Mouse (Mus musculus) neutrophil, adult 5-6 weeks (primary cell): ENCODE results near the gene Tmem179. TPM values are rescaled to one million over a fixed set of nuclear protein-coding genes. Genes with fewer than 3 reads are reported as not detected.

Experiments
- ATAC-seq: fragments of 151-379, 151-347 bp; 2 replicates; pipeline ENCODE4 v1.8.0; 2017; ENCODE audit warnings: mild to moderate bottlenecking, moderate TSS enrichment; ENCODE audit not compliant: insufficient number of reproducible peaks, poor library complexity, low FRiP score, severe bottlenecking; ENCODE audit errors: extremely low read depth
- total RNA-seq: library from RNA; stranded (forward); fragments of 200-1000 nt; gene quantifications from 2 replicates; pipeline ENCODE4 v1.2.3, GENCODE M21; 2017

Gene Tmem179
- total RNA-seq, 1 experiment from 2014 or later, result not detected

DNA sequence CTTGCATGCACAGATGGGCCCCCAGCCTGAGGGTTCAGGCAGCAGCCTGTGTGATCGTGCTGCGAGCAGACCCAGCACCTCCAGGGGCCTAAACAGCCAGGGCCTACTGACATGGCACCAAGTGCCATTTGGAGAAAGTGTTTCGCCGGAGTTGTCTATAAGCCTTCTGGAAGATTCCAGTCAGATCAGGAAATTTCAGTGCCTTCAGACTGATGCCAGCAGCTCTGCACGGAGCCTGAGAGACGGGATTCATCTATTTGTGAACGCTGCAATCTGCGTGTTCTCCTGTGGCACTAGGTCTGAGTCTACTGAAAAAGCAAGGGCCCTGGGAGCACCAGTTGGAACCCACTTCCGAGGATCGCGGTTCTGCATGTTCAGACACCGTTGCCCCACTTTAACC, 23.8 kb upstream of the Tmem179 start:
- ATAC-seq, result no peak

DNA sequence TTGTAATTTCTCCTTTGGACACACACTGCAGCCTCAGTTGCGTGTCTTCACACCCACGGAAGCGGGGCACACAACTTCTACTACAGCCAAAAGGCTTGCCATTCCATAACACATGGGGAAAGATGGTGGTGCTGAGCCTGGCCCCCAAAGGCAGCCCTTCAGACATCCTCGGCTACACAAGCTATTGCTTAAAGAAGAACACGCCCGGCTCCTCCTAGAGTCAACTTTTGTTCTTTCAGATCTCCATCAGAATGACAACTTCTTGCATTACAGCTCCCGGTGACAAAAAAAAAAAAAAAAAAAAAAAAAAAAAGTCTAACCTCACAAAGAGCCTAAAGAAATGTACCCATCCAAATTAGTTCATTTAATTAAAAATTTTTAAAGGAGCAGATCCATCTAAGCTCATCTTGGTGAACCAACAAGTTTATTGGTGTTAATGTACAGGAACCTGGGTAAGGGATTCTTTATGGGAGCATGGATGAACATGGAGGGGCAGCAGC, 23.0 kb upstream of the Tmem179 start:
- ATAC-seq, result no peak

- no peak for ATAC-seq
Measured at GRCm38 (mm10) chr12:112538356-112538755, 21.8 kb upstream of the Tmem179 start.

- no peak for ATAC-seq
Measured at GRCm38 (mm10) chr12:112537233-112537632, 20.7 kb upstream of the Tmem179 start.

DNA sequence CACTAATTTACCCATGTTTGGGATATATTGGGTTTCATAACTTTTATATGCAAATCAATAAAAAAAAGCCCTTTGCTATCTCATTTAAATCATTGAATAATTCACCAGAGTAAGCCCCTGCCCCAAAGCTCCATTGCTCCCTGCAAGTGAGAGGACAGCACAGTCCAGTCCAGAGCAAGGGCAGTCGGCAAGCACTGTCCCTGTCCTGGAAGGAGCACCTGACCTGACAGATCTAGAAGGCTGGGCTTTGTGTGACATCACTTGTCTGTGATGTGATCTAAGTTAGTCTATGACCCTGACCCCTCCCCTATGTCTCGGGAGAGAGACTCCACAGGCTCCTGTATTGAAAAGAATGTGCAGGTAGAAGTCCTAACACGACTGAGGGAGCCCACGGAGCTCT, 17.2 kb upstream of the Tmem179 start:
- ATAC-seq, result no peak

- no peak for ATAC-seq
Measured at GRCm38 (mm10) chr12:112518105-112518504, 1.6 kb upstream of the Tmem179 start.

DNA sequence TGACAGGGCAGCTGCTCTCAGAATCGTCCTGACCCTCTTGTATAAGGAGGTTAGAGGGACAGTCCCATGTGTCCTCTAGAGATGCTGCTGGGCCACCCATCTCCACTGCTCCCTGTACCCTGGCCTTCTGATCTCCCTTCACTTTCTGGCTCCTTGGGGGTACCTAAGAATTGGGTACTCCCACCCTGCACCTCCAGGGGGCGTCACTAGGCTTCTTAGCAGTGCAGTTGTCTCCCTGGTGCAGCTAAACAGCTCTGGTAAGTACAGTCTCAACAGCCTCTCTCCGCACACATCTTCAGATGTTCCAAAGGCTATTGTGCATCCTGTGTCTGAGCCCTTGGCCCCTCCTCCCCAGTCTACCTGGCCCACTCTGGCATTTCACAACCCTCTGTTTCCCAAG, 1.6 kb downstream of the Tmem179 start:
- ATAC-seq, result no peak

- ATAC-seq, result no peak
Measured at GRCm38 (mm10) chr12:112510733-112511372, 5.7 kb downstream of the Tmem179 start.

DNA sequence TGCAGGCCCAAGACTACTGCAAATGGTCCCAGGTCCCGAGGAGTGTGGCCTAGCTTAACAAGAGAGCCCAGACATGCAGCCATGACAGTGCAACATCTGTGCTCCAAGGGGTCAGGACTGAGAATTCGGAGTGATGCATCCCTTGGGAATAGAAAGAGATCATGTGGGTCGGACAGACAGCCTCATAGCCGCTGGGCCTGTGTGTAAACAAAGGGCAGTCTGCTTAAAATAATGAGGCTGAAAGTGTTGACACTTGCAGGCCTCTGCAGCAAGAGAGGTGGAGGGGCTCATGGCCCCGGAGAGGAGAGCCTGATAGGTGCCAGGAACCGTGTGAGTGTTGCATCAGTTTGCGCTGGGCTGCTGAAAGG, 6.2 kb downstream of the Tmem179 start:
- ATAC-seq, result no peak

- no peak for ATAC-seq
Measured at GRCm38 (mm10) chr12:112507984-112508383, 8.6 kb downstream of the Tmem179 start.

DNA sequence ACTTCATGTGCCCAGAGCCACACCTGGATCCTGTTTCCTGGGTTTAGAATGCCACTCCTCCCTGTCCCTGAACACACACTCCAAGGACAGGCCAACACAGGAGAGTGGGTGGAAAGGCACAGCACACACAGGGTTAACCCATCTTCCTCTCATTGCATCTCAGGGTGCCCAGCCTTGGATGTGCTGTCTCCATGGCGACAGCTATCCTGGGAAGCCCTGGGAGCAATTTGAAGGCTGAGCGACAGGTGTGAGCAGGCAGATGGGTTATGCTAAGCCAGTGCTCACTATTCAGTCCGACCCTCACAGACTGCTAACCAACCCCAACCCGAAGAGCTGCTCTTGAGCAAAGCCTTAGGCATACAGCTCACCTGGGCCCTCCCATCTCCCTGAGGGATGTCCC, 9.3 kb downstream of the Tmem179 start:
- no peak for ATAC-seq

DNA sequence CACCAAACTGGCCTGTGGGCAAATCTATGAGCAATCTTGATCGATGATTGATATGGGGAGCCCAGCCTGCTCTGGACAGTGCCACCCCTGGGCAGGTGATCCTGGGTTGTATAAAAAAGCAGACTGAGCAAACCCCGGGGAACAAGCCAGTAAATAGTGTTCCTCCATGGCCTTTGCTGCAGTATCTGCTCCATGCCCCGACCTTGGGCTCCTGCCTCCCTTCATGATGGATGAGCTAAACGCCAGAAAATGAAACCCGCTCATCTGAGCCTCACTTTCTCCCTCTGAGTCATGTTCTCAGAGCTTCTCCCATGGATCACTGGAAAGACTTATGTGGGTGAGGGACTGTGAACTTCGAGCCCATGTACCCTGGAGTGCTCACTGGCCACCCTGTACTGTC, 10.3 kb downstream of the Tmem179 start:
- no peak for ATAC-seq

GRCm38 (mm10) chr12:112503003-112503771, 13.4 kb downstream of the Tmem179 start:
- ATAC-seq, result no peak

GRCm38 (mm10) chr12:112498683-112499082, 17.9 kb downstream of the Tmem179 start:
- no peak for ATAC-seq

- ATAC-seq, result no peak
Measured at GRCm38 (mm10) chr12:112497731-112498130, 18.8 kb downstream of the Tmem179 start.

DNA sequence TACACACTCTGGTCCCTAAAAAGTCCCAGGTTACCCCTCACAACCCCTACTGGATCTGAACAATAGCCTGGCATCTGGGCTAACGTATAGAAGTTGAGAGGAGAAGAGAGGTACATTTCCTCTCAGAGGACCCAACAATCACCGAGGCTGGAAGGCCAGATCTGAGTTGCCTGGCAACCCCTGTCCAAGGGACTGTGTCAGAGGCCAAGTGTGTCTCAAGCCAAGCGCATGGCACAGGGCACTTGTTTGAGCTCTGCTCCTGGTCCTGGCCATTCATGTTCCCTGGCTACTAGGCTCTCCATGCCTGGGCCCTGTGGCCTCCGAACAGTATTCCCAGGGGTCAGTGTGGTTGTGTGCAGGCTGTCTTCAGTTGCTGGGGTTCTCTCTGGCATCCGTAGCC, 20.4 kb downstream of the Tmem179 start:
- no peak for ATAC-seq

DNA sequence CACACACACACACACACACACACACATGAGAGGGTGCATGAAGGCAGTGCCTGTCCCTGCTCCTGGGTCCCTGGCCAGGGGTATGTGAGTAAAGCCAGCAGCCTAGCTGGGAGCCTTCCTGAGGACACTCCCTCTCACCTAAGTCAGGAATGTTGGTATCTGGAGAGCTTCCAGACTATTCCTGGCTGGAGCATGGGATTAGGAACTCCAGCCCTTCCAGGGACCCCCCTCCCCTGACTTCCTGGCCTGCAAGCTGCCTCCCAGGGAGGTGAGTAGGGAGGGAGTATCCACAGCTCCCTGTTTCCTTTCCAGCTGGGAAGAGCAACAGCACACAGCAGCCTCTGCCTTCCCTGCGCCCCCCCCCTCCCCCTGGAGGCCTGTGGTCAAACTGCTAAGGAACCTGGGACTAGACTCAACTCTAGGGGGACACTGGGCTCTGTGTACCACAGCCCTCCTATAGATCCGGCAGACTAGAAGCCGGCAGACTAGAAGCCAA, 26.1 kb downstream of the Tmem179 start:
- ATAC-seq, result no peak

- ATAC-seq, result no peak
Measured at GRCm38 (mm10) chr12:112489535-112489934, 27.0 kb downstream of the Tmem179 start.

DNA sequence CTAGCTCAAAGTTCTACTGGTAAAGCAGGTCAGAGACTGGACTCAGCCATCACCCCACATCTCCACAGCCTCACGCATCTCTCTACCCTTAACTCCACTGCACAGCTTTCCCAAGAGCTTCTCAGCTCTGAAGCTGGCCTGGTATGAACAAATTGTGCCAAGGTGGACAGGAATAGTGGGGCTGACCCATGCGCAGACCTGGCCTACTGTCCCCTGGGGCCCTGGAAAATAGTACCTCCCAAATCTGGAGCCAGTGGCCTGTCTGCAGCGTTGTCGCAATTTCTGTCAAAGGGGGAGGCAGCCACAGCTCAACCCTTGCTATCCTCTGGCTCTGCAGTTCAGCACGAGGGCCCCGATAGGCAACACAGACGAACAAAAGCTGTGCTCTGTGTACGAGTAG, 27.4 kb downstream of the Tmem179 start, which contains the start of gene A530016L24Rik:
A530016L24Rik (plus strand) TSS at position 315 of the 400 bp plus-strand sequence.
- no peak for ATAC-seq

DNA sequence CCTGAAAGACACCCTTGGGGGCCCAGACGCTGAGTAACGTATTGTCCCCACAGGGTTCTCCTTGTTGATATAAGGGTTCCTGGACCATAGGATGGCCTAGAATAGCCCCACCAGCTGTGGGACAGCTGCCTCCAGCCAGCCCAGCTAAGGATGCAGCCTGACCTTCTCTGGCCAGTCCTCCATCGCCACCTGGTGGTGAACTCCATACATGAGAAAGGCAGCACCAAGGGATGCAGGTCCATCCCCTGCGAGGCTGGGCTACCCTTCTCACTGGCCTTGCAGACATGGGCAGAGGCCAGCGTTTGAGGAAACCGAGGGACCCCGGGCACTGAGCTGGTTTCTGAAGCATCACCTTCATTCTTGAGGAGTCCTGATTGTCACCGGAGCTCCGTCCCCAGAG, 42.8 kb downstream of the Tmem179 start:
- ATAC-seq, result peak; percentile 42; the same call in 1 of the 2 replicates
